Mouse (Mus musculus) megakaryocyte, embryonic 14.5 days (primary cell): ENCODE data around the gene Slc34a3. TPM values are rescaled to one million over a fixed set of nuclear protein-coding genes. Genes with fewer than 3 reads are reported as not detected.
"Not testable (repeated sequence)": the region's sequence is repeated elsewhere in the genome, so short reads cannot be mapped to it uniquely, and the experiment has no call there.

Source experiments
- H3K27me3 ChIP-seq: replicated peaks from 2 replicates; pipeline ENCODE3; 2012; ENCODE audit warnings: inconsistent platforms
- H3K36me3 ChIP-seq: replicated peaks from 2 replicates; pipeline ENCODE3; 2012; ENCODE audit warnings: low read length, inconsistent platforms, mixed read lengths
- H3K4me1 ChIP-seq: 2 replicates; pipeline ENCODE4 v1.6.1; 2012; ENCODE audit warnings: inconsistent platforms
- H3K4me3 ChIP-seq: replicated peaks from 2 replicates; pipeline ENCODE3; 2012; ENCODE audit warnings: moderate library complexity, mild to moderate bottlenecking, inconsistent platforms
- H3K9me3 ChIP-seq: 2 replicates; pipeline ENCODE4 v1.6.1; 2012; ENCODE audit warnings: inconsistent platforms
- FLI1 ChIP-seq: IDR thresholded peaks from 2 replicates; pipeline ENCODE4 v1.6.1; 2012; ENCODE audit warnings: low read length, inconsistent platforms, mixed read lengths
- GATA1 ChIP-seq: IDR thresholded peaks from 3 replicates; pipeline ENCODE4 v1.6.1; 2012; ENCODE audit warnings: mixed read lengths, low read length, inconsistent platforms, borderline replicate concordance
- polyA plus RNA-seq: library from polyadenylated mRNA; stranded (reverse); fragments of >175 nt; gene quantifications from 2 replicates; pipeline ENCODE4 v1.2.3, GENCODE M21; 2012; ENCODE audit warnings: low replicate concordance; ENCODE audit not compliant: insufficient read depth

Slc34a3 gene
- polyA plus RNA-seq, 1 experiment, result not detected

DNA sequence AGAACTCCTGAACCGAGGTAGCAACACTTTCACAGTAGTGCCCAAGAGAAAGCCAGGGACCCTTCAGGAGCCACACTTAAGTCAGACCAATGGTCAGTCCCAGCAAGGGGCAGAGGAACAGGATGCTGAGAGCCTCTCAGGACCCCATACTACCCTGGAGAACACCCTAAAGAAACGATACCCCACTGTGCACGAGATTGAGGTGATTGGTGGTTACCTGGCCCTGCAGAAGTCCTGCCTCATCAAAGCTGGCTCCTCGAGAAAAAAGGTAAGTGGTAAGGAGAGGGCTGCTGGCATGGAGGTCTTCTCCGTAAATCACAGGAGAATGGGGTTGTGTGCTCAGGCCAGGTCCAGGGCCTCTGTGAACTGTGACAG, 30.1 kb upstream of the Slc34a3 start:
- no peak for TF ChIP-seq GATA1
- no peak for TF ChIP-seq FLI1
- no peaks in the 10 kb centered on the region for H3K27me3 ChIP-seq
- H3K36me3 ChIP-seq, result peaks cover 40% of the 10 kb centered on the region
- peaks cover 77% of the 10 kb centered on the region for H3K4me1 ChIP-seq
- peak overlapping the region; percentile 96 for H3K4me3 ChIP-seq
- H3K9me3 ChIP-seq, result no peaks in the 10 kb centered on the region

DNA sequence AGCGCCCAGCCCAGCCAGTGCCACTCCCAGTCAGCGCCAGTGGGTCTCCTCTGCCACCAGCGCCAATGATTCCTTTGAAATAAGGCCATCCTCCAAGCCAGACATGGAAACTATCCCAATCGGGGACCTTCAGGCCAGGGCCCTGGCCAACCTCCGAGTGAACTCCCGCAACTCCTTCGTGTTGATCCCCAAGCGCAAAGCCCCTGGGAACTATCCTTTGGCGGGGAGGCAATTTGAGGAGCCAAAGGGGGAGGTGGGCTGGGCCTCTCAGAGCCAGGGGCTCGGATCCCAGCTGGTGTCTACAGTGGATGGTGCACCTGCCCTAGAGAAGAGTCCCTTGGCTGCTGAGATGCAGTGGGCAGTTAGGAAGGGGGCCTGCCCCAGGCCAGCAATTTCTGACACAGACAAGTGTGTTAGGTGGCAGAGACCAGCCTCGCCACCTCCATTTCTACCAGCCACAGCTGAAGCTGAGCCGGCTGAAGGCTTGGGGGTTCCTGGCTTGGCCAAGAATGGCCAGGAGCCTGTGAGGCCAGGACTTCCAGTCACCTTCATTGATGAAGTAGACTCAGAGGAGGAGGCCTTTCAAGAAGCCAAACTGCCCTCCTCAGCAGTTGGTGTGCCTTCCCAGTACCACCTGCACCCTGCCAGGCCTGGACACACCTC, 29.6 kb upstream of the Slc34a3 start:
- Histone ChIP-seq H3K4me3 (peak overlapping the region; percentile 96), H3K27me3 (no peaks in the 10 kb centered on the region), H3K4me1 (peaks cover 72% of the 10 kb centered on the region), H3K9me3 (no peaks in the 10 kb centered on the region), H3K36me3 (peaks cover 35% of the 10 kb centered on the region)
- TF ChIP-seq FLI1 (no peak), GATA1 (no peak)

DNA sequence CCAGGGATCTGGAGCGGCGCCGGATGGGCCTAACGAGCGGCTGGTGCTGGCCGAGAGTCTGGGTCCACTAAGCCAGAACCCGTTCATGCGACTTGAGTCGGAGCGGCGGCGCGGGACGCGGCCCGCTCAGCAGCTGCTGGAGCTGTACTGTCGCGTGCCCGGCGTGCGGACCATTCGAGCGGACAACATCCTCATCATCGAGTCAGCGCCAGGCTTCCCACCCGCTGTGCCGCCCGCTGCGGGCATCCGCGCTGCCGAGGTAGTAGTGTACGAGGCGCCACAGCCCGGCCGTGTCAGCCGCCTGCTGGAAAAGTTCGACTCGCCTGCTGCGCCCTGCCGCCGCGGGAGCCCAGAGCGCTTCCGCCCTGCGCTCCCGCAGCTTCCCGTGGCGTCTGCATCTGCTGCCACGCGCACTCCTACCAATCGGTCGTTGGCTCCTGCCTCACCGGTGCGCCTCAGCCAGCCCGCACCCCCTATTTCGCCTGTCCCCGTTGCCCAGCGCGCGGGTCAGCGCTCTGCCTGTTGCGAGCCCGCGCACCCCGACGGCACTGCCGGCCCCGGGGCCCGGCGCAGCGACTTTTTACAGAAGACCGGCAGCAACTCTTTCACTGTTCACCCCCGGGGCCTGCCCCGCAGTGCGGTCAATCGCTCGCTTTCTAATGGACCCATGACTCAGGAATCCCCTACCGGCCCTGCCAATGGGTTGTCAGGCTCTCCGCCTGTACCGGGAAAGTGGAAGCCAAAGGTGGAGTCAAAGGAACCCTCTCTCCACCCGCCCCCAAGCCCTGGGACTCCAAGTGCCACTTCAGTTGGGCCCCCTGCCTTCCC, 28.8 kb upstream of the Slc34a3 start:
- Histone ChIP-seq H3K27me3 (no peaks in the 10 kb centered on the region), H3K36me3 (peaks cover 27% of the 10 kb centered on the region), H3K4me1 (peaks cover 71% of the 10 kb centered on the region), H3K4me3 (peak overlapping the region; percentile 96), H3K9me3 (no peaks in the 10 kb centered on the region)
- no peak for TF ChIP-seq FLI1
- no peak for TF ChIP-seq GATA1

DNA sequence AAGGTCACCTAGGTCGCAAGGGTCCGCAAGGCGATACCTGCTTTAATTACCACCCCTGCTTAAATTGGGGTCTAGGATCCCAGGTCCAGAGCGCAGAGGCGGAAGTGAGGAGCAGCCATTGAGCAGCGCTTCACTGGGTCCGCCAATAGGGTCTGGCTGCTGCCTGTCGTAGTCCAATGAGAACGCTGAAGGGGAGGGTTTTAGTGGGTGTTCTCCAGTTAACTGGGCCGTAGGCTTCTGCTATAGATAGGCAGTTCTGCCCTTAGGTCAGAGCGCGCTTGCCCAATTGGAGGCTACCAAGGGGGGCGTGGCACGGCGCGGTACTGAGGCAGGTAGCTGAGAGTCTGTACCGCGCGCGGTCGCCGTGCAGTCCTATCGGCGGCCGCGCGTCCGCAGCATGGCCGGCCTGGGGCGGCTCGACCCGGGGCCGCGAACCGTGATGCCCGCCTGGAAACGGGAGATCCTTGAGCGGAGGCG, 28.2 kb upstream of the Slc34a3 start, which contains the start of gene Tprn:
Tprn (plus strand) TSS at position 328 of the 477 bp plus-strand sequence.
- H3K36me3 ChIP-seq, result peaks cover 20% of the 10 kb centered on the region
- H3K4me1 ChIP-seq, result peaks cover 69% of the 10 kb centered on the region
- no peak for TF ChIP-seq FLI1
- TF ChIP-seq GATA1, result no peak

GRCm38 (mm10) chr2:25261870-25262269, 27.7 kb upstream of the Slc34a3 start:
- TF ChIP-seq FLI1 (no peak), GATA1 (no peak)
- H3K4me3 ChIP-seq, result peak overlapping the region; percentile 96
- no peaks in the 10 kb centered on the region for H3K9me3 ChIP-seq
- H3K4me1 ChIP-seq, result peaks cover 68% of the 10 kb centered on the region
- peaks cover 16% of the 10 kb centered on the region for H3K36me3 ChIP-seq
- no peaks in the 10 kb centered on the region for H3K27me3 ChIP-seq

More for the DNA sequence above, 28.2 kb upstream of the Slc34a3 start, which contains the start of gene Tprn:
- Histone ChIP-seq H3K27me3 (no peaks in the 10 kb centered on the region), H3K9me3 (no peaks in the 10 kb centered on the region), H3K4me3 (peak within 1 kb of the TSS; percentile 96)

DNA sequence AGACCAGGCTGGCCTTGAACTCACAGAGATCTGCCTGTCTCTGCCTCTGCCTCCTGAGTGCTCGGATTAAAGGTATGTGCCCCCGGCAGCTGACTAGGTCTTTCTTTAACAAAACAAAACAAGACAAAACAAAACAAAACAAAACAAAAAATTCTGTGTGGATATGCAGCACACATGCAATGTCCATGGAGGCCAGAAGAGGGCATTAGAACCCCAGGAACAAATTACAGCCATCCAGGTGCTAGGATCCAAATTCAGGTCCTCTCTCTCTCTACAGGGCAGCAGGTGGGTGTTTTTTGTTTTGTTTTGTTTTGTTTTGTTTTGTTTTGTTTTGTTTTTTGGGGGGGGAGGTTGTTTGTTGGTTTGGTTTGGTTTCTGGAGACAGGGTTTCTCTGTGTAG, 24.7 kb upstream of the Slc34a3 start:
- Histone ChIP-seq H3K9me3 (no peaks in the 10 kb centered on the region), H3K4me1 (peaks cover 59% of the 10 kb centered on the region), H3K36me3 (peaks cover 3% of the 10 kb centered on the region), H3K4me3 (no peak overlapping the region), H3K27me3 (no peaks in the 10 kb centered on the region)
- TF ChIP-seq FLI1 (no peak), GATA1 (no peak)

DNA sequence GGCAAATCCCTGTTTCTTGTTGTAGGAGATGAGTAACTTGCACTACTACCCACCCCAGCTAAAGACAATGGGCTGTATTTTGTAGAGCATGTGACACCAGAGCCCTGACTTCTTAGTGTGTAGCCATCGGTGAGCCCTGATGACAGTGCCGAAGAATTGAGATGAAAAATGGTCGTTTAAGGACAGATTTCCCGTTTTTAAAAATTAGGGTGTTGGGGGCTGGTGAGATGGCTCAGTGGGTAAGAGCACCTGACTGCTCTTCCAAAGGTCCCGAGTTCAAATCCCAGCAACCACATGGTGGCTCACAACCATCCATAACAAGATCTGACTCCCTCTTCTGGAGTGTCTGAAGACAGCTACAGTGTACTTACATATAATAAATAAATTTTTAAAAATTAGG, 23.1 kb upstream of the Slc34a3 start:
- peak overlapping the region; percentile 85 for H3K4me3 ChIP-seq
- not testable (repeated sequence) for H3K9me3 ChIP-seq, H3K27me3 ChIP-seq
- peaks cover 17% of the 10 kb centered on the region for H3K36me3 ChIP-seq
- peaks cover 57% of the 10 kb centered on the region for H3K4me1 ChIP-seq

DNA sequence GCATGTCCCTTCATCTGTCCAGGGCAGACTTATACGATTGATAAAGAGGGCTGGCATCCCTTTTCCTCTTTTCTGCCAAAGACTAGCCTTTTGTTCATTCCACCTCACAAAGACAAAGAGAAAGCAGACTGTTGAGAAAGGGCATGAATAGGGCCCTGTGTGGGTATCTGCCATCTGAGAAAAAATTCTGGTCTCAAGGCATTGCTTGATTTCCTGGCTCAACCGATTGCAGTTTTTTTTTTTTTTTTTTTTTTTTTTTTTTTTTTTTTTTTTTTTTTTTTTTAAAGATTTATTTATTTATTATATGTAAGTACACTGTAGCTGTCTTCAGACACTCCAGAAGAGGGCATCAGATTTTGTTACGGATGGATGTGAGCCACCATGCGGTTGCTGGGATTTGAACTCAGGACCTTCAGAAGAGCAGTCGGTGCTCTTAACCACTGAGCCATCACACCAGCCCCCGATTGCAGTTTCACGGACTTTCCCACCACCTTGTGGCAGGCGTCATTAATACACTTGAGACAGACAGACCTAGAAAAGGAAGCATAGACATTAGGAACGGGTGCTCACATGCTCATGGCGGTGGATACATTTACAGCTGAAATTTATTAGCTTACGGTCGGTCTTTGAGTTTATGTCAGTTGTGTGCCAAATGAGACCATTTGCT, 22.4 kb upstream of the Slc34a3 start:
- H3K4me3 ChIP-seq, result peak overlapping the region; percentile 91
- peaks cover 24% of the 10 kb centered on the region for H3K36me3 ChIP-seq
- H3K4me1 ChIP-seq, result peaks cover 53% of the 10 kb centered on the region
- H3K27me3 ChIP-seq, H3K9me3 ChIP-seq: not testable (repeated sequence)

DNA sequence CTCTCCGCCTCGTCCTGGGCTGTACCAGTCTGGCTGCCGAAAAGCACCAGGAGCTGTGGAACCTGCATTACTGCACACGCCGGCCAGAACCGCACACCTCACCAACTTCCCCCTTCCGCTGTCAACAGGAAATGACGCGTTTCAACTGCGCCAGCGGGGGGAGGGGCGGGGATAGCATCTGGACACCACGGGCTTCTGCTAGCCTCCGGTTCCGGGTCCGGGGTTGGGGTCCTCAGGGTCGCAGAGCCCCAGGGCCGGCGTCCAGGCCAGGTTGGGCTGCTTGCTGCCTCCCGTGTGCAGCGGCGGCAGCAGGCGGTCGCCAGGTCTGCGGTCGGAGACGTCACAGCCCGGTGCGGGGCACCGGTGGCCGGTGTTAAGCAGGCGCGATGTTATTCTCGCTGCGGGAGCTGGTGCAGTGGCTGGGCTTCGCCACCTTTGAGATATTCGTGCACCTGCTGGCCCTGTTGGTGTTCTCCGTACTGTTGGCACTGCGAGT, 21.2 kb upstream of the Slc34a3 start, which contains the start of gene Tmem203:
Tmem203 (plus strand) TSS at position 156 of the 496 bp plus-strand sequence.
- Histone ChIP-seq H3K4me1 (peaks cover 53% of the 10 kb centered on the region), H3K27me3 (no peaks in the 10 kb centered on the region), H3K36me3 (peaks cover 36% of the 10 kb centered on the region), H3K9me3 (no peaks in the 10 kb centered on the region), H3K4me3 (peak within 1 kb of the TSS; percentile 91)
- TF ChIP-seq FLI1 (peak; percentile 63; the same call in 1 of the 2 replicates), GATA1 (no peak)
